Mouse (Mus musculus): ENCODE data around the gene Sh3bp4.

DNA sequence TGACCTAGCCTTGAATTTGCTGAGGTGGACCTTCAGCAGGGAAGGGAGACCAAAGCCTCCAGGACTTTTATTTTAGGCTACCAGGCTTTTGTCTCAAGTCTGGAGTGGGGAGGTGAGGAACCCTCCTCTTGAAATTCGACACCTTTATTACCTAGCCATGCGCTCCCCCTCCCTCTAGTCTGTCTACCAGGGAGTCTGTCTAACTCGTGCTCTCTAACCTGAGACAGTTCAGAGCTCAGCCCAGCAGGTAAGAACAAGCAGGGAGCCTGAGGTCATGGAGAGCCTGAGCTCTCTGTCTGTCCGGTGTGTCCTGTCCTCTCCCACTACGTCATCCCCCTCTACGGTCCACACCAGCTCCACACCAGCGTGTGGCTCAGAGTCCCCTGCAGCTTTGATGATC lies 39.6 kb downstream of the Sh3bp4 start:
- TF ChIP-seq POLR2A (IDR thresholded peaks at IDR 0.05; ENCODE audit: borderline replicate concordance, insufficient read depth, low read length) (no peak), CTCF (IDR thresholded peaks at IDR 0.05; ENCODE audit: borderline replicate concordance, insufficient read depth, low read depth, low read length) (no peak)
